Mouse (Mus musculus) embryonic facial prominence, embryonic 13.5 days (tissue): ENCODE results near the gene Gan. TPM values are rescaled to one million over a fixed set of nuclear protein-coding genes. Genes with fewer than 3 reads are reported as not detected.

Experiments
- ATAC-seq: fragments of 200-750 bp; cut with Nextera tagmentation; 2 replicates; pipeline ENCODE4 v1.8.0; 2017; ENCODE audit warnings: low read depth; ENCODE audit not compliant: insufficient number of reproducible peaks, insufficient read depth, low FRiP score, low TSS enrichment
- H3K27ac ChIP-seq: fragments of 300-500 bp; sonication (generic); 2 replicates; pipeline ENCODE4 v1.5.1; 2015; ENCODE audit warnings: moderate library complexity, mild to moderate bottlenecking, inconsistent platforms
- H3K27me3 ChIP-seq: fragments of 300-500 bp; sonication (generic); 2 replicates; pipeline ENCODE4 v1.6.1; 2015; ENCODE audit warnings: mild to moderate bottlenecking, inconsistent platforms
- H3K36me3 ChIP-seq: fragments of 300-500 bp; sonication (generic); 2 replicates; pipeline ENCODE4 v1.6.1; 2015; ENCODE audit warnings: mild to moderate bottlenecking, inconsistent platforms
- H3K4me1 ChIP-seq: fragments of 300-500 bp; sonication (generic); 2 replicates; pipeline ENCODE4 v1.6.1; 2015; ENCODE audit warnings: inconsistent platforms
- H3K4me2 ChIP-seq: fragments of 300-500 bp; sonication (generic); 2 replicates; pipeline ENCODE4 v1.6.1; 2015; ENCODE audit warnings: moderate library complexity, mild to moderate bottlenecking, inconsistent platforms
- H3K4me3 ChIP-seq: fragments of 300-500 bp; sonication (generic); 2 replicates; pipeline ENCODE4 v1.5.1; 2015; ENCODE audit warnings: mild to moderate bottlenecking, inconsistent platforms
- H3K9ac ChIP-seq: fragments of 300-500 bp; sonication (generic); 2 replicates; pipeline ENCODE4 v1.6.1; 2015; ENCODE audit warnings: mild to moderate bottlenecking, inconsistent platforms
- H3K9me3 ChIP-seq: fragments of 300-500 bp; sonication (generic); 2 replicates; pipeline ENCODE4 v1.6.1; 2016; ENCODE audit warnings: inconsistent platforms
- WGBS: fragments of 180-500 bp; shearing (Covaris S2); methylation state at CpG from one replicate; pipeline ENCODE4 v1.1.7; 2015; ENCODE audit warnings: mixed read lengths; 5-methylcytosine and 5-hydroxymethylcytosine counted together
- polyA plus RNA-seq: library from polyadenylated mRNA; unstranded; fragments of >200 nt; fragmentation: Nextera tagmentation; extraction: Ambion mirVana; gene quantifications from 2 replicates; pipeline ENCODE4 v1.2.1, GENCODE M21; 2015

Gan gene
- polyA plus RNA-seq, 1 experiment from 2014 or later, result 3.0 TPM

GRCm38 (mm10) chr8:117203085-117203484 lies 45.1 kb downstream of the Gan start:
- Histone ChIP-seq H3K4me2 (no peak overlapping the region), H3K27me3 (no peaks in the 10 kb centered on the region), H3K36me3 (peaks cover 44% of the 10 kb centered on the region), H3K4me3 (no peak overlapping the region), H3K4me1 (peaks cover 11% of the 10 kb centered on the region), H3K9me3 (no peaks in the 10 kb centered on the region), H3K9ac (no peak overlapping the region), H3K27ac (no peak overlapping the region)
- no peak for ATAC-seq
- 87% methylated on average over 4 of the region's 4 CpGs for WGBS

GRCm38 (mm10) chr8:117205884-117206283 lies 47.9 kb downstream of the Gan start:
- Histone ChIP-seq H3K27ac (no peak overlapping the region), H3K27me3 (no peaks in the 10 kb centered on the region), H3K4me2 (no peak overlapping the region), H3K4me3 (no peak overlapping the region), H3K9me3 (no peaks in the 10 kb centered on the region), H3K9ac (no peak overlapping the region), H3K4me1 (no peaks in the 10 kb centered on the region), H3K36me3 (peaks cover 50% of the 10 kb centered on the region)
- 89% methylated on average over 4 of the region's 4 CpGs for WGBS
- no peak for ATAC-seq

GRCm38 (mm10) chr8:117206636-117207035 lies 48.7 kb downstream of the Gan start:
- no peaks in the 10 kb centered on the region for H3K27me3 ChIP-seq
- no peak overlapping the region for H3K9ac ChIP-seq
- H3K27ac ChIP-seq, result no peak overlapping the region
- no peak for ATAC-seq
- no peaks in the 10 kb centered on the region for H3K9me3 ChIP-seq
- WGBS, result 92% methylated on average over 7 of the region's 7 CpGs
- H3K4me2 ChIP-seq, result no peak overlapping the region
- H3K4me3 ChIP-seq, result no peak overlapping the region
- H3K36me3 ChIP-seq, result peaks cover 45% of the 10 kb centered on the region
- H3K4me1 ChIP-seq, result no peaks in the 10 kb centered on the region

- no peak overlapping the region for H3K9ac ChIP-seq
- H3K36me3 ChIP-seq, result peaks cover 48% of the 10 kb centered on the region
- H3K27ac ChIP-seq, result no peak overlapping the region
- H3K4me1 ChIP-seq, result no peaks in the 10 kb centered on the region
- H3K9me3 ChIP-seq, result no peaks in the 10 kb centered on the region
- WGBS, result 90% methylated on average over 12 of the region's 12 CpGs
- no peak overlapping the region for H3K4me2 ChIP-seq
- H3K4me3 ChIP-seq, result no peak overlapping the region
- H3K27me3 ChIP-seq, result no peaks in the 10 kb centered on the region
- ATAC-seq, result no peak
These were observed 51.2 kb downstream of the Gan start for GRCm38 (mm10) chr8:117209150-117209549.

GRCm38 (mm10) chr8:117212100-117212499 lies 54.2 kb downstream of the Gan start:
- peaks cover 53% of the 10 kb centered on the region for H3K36me3 ChIP-seq
- WGBS, result 89% methylated on average over 11 of the region's 11 CpGs

GRCm38 (mm10) chr8:117217724-117218123 lies 59.8 kb downstream of the Gan start:
- no peak overlapping the region for H3K4me3 ChIP-seq
- H3K9me3 ChIP-seq, result no peaks in the 10 kb centered on the region
- no peaks in the 10 kb centered on the region for H3K27me3 ChIP-seq
- no peak overlapping the region for H3K9ac ChIP-seq
- WGBS, result 86% methylated on average over 2 of the region's 2 CpGs
- no peak overlapping the region for H3K27ac ChIP-seq
- peaks cover 30% of the 10 kb centered on the region for H3K36me3 ChIP-seq
- no peak for ATAC-seq
- no peaks in the 10 kb centered on the region for H3K4me1 ChIP-seq
- H3K4me2 ChIP-seq, result no peak overlapping the region

More at GRCm38 (mm10) chr8:117212100-117212499, 54.2 kb downstream of the Gan start:
- H3K4me2 ChIP-seq, result no peak overlapping the region
- H3K27ac ChIP-seq, result no peak overlapping the region
- no peak for ATAC-seq
- no peaks in the 10 kb centered on the region for H3K4me1 ChIP-seq
- no peak overlapping the region for H3K4me3 ChIP-seq
- H3K27me3 ChIP-seq, result no peaks in the 10 kb centered on the region
- no peaks in the 10 kb centered on the region for H3K9me3 ChIP-seq
- no peak overlapping the region for H3K9ac ChIP-seq

- no peak overlapping the region for H3K27ac ChIP-seq
- WGBS, result 83% methylated on average over 6 of the region's 6 CpGs
- no peaks in the 10 kb centered on the region for H3K36me3 ChIP-seq
- no peaks in the 10 kb centered on the region for H3K27me3 ChIP-seq
- H3K9me3 ChIP-seq, result no peaks in the 10 kb centered on the region
- no peaks in the 10 kb centered on the region for H3K4me1 ChIP-seq
- no peak overlapping the region for H3K4me3 ChIP-seq
- H3K4me2 ChIP-seq, result no peak overlapping the region
- H3K9ac ChIP-seq, result no peak overlapping the region
- ATAC-seq, result no peak
These were observed 64.5 kb downstream of the Gan start for GRCm38 (mm10) chr8:117222396-117222795.

- Histone ChIP-seq H3K4me3 (peak overlapping the region; percentile 31), H3K27ac (no peak overlapping the region), H3K36me3 (no peaks in the 10 kb centered on the region), H3K4me2 (peak overlapping the region; percentile 49), H3K27me3 (no peaks in the 10 kb centered on the region), H3K9me3 (no peaks in the 10 kb centered on the region), H3K4me1 (no peaks in the 10 kb centered on the region), H3K9ac (no peak overlapping the region)
- WGBS, result 13% methylated on average over 9 of the region's 9 CpGs
- peak; percentile 66; the same call in 1 of the 2 replicates for ATAC-seq
These were observed 66.7 kb downstream of the Gan start for GRCm38 (mm10) chr8:117224630-117225029.

GRCm38 (mm10) chr8:117226306-117226705 lies 68.4 kb downstream of the Gan start:
- 81% methylated on average over 12 of the region's 12 CpGs for WGBS
- H3K36me3 ChIP-seq, result no peaks in the 10 kb centered on the region
- H3K4me1 ChIP-seq, result no peaks in the 10 kb centered on the region
- no peaks in the 10 kb centered on the region for H3K9me3 ChIP-seq
- H3K27me3 ChIP-seq, result no peaks in the 10 kb centered on the region
- no peak overlapping the region for H3K27ac ChIP-seq
- H3K4me3 ChIP-seq, result no peak overlapping the region
- H3K9ac ChIP-seq, result no peak overlapping the region
- H3K4me2 ChIP-seq, result no peak overlapping the region
- no peak for ATAC-seq

- H3K4me3 ChIP-seq, result no peak overlapping the region
- ATAC-seq, result no peak
- H3K9me3 ChIP-seq, result no peaks in the 10 kb centered on the region
- no peaks in the 10 kb centered on the region for H3K36me3 ChIP-seq
- no peaks in the 10 kb centered on the region for H3K27me3 ChIP-seq
- no peaks in the 10 kb centered on the region for H3K4me1 ChIP-seq
- 87% methylated on average over 2 of the region's 2 CpGs for WGBS
- H3K4me2 ChIP-seq, result no peak overlapping the region
- H3K9ac ChIP-seq, result no peak overlapping the region
- no peak overlapping the region for H3K27ac ChIP-seq
These were observed 69.4 kb downstream of the Gan start for GRCm38 (mm10) chr8:117227339-117227738.

GRCm38 (mm10) chr8:117233199-117233598 lies 75.3 kb downstream of the Gan start:
- H3K4me2 ChIP-seq, result no peak overlapping the region
- no peak overlapping the region for H3K27ac ChIP-seq
- H3K27me3 ChIP-seq, result no peaks in the 10 kb centered on the region
- no peak overlapping the region for H3K4me3 ChIP-seq
- no peaks in the 10 kb centered on the region for H3K9me3 ChIP-seq
- no peaks in the 10 kb centered on the region for H3K36me3 ChIP-seq
- WGBS, result 84% methylated on average over 7 of the region's 7 CpGs
- no peak overlapping the region for H3K9ac ChIP-seq
- ATAC-seq, result no peak
- no peaks in the 10 kb centered on the region for H3K4me1 ChIP-seq

GRCm38 (mm10) chr8:117236531-117236930 lies 78.6 kb downstream of the Gan start:
- 92% methylated on average over 4 of the region's 4 CpGs for WGBS
- Histone ChIP-seq H3K4me2 (no peak overlapping the region), H3K27ac (no peak overlapping the region), H3K4me1 (no peaks in the 10 kb centered on the region), H3K36me3 (no peaks in the 10 kb centered on the region), H3K27me3 (no peaks in the 10 kb centered on the region), H3K4me3 (no peak overlapping the region), H3K9ac (no peak overlapping the region), H3K9me3 (no peaks in the 10 kb centered on the region)
- no peak for ATAC-seq

GRCm38 (mm10) chr8:117240326-117240725 lies 82.4 kb downstream of the Gan start:
- Histone ChIP-seq H3K9me3 (no peaks in the 10 kb centered on the region), H3K4me2 (no peak overlapping the region), H3K27me3 (no peaks in the 10 kb centered on the region), H3K4me3 (no peak overlapping the region), H3K9ac (no peak overlapping the region), H3K27ac (no peak overlapping the region), H3K36me3 (no peaks in the 10 kb centered on the region), H3K4me1 (no peaks in the 10 kb centered on the region)
- ATAC-seq, result no peak
- WGBS, result 88% methylated on average over 5 of the region's 5 CpGs
